Mouse (Mus musculus): ENCODE measurements around the gene Cnr2.

The Cnr2 gene

DNA sequence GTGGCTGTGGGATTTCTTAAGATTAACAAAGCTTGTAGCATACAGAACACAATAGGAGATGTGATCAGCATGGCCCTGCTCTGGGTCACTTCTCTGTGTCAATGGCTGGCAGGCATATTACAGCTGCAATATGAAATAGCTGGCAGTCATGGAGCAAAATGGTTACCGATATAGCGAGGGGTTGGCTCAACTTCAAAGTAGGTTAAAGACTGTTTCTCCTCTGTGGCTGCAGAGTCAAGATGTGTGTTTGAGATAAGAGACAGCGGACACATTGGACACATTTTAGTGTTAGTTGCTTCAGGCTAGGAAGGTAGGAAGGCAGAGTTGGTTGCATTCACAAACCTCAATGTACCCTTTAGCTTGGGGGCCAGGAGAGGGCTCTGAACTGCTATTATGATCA, 11.4 kb downstream of the Cnr2 start:
- DNase-seq (ENCODE audit: low read depth): no peak

- DNase-seq (ENCODE audit: low read depth): no peak
These were observed 14.3 kb downstream of the Cnr2 start for GRCm38 (mm10) chr4:135909326-135910066.

DNA sequence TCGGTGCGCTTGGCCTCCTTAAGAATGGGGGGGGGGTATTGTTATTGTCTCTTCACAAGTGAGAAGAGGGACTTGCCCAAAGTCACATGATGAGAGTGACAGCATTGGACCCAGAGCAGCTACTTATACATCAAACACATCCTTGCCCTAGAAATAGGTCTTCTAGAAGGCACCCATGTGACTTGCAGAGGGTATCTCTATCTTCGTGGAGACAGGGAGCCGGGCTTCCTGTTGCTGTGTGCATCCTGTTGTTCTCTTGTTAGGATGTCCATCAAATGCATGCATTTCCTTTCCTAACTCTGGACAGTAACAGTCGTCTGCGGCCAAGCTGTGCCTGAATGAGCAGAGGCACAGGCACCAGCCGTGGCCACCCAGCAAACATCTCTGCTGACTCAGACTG, 16.3 kb downstream of the Cnr2 start:
- no peak for DNase-seq (ENCODE audit: low read depth)

GRCm38 (mm10) chr4:135912164-135912563, 17.0 kb downstream of the Cnr2 start:
- DNase-seq (ENCODE audit: low read depth): no peak

GRCm38 (mm10) chr4:135912835-135913234, 17.6 kb downstream of the Cnr2 start:
- DNase-seq (ENCODE audit: low read depth): no peak

GRCm38 (mm10) chr4:135913433-135913832, 18.2 kb downstream of the Cnr2 start:
- no peak for DNase-seq (ENCODE audit: low read depth)

- no peak for DNase-seq (ENCODE audit: low read depth)
These were observed 23.6 kb downstream of the Cnr2 start for GRCm38 (mm10) chr4:135918635-135919279.

DNA sequence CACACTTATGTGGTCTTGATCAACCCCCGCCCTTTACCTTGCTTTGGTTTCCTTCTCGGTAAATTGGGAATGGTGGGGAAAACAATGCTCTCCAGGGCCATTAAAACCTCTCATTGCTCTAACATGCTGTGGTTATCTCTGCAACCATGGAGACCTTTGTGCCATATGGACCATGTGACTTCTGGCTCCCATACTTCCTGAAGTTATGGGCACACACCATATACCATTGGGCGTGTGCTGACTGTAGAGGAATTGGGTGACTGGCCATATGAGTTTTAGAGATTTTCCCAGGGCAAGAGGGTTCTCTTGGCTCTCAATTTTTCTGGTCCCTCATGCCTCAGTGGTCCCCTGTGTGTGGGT, 24.1 kb downstream of the Cnr2 start:
- DNase-seq (ENCODE audit: low read depth): no peak

DNA sequence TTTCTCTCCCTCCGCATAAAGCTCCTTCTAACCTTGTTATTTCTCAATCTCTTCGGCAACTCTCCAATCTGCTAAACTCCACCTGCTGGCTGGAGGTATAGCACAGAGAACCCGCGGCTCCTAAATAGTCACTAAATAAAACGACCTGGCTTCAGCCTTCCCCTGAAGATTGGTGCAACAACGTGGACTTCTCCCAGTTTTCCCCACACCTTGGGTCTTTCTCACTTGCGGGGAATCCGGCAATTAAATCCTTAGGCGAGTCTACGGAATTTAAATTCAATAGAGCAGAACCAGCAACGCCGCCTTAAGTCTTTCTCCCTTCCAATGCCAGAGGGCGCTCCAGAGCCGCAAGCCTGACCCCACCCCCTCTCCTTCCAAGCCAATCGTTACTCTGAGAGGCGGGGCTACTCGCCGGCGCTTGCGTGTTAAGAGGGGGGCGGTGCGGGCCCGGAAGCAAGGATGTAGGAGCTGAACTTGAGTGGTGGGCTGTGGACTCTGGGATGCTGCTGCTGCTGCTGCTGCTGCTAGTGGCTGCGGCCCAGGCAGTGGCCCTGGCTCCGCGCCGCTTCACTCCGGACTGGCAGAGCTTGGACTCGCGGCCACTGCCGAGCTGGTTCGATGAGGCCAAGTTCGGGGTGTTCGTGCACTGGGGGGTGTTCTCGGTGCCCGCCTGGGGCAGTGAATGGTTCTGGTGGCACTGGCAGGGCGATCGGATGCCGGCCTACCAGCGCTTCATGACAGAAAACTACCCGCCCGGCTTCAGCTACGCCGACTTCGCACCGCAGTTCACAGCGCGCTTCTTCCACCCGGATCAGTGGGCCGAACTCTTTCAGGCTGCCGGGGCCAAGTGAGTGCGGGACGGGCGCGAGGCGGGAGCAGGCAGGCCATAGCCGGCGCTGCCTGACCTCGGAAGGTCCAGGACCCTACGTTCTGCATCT, 25.4 kb downstream of the Cnr2 start, which contains the start of gene Fuca1:
TSS of gene Fuca1 (plus strand) at position 432 of the 938 bp plus-strand sequence.
- DNase-seq (ENCODE audit: low read depth): peak; percentile 97

GRCm38 (mm10) chr4:135921257-135922120, 26.3 kb downstream of the Cnr2 start:
- DNase-seq (ENCODE audit: low read depth): no peak

GRCm38 (mm10) chr4:135922190-135922589, 27.0 kb downstream of the Cnr2 start:
- no peak for DNase-seq (ENCODE audit: low read depth)

DNA sequence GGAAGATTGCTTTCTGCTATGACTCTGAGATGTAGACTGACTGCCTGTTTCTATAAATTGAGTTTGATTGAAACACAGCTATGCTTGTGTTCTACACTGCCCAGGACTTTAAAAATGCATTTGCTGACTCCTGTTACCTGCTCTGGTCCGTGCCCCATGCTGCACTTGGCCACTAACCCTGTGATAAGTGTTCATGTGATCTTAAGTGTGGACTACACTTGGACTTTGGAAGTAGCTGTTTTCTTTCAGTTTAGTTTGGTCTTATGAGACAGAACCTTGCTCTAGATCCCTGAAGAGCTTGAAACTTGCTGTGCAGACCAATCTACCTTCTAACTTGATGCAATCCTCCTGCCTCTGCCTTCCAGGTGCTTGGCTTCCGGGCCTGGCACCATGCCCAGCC, 29.2 kb downstream of the Cnr2 start:
- DNase-seq (ENCODE audit: low read depth): no peak

GRCm38 (mm10) chr4:135925341-135925740, 30.1 kb downstream of the Cnr2 start:
- no peak for DNase-seq (ENCODE audit: low read depth)

GRCm38 (mm10) chr4:135926195-135926808, 31.1 kb downstream of the Cnr2 start:
- no peak for DNase-seq (ENCODE audit: low read depth)

- no peak for DNase-seq (ENCODE audit: low read depth)
These were observed 31.7 kb downstream of the Cnr2 start for GRCm38 (mm10) chr4:135926861-135927260.

GRCm38 (mm10) chr4:135928376-135928775, 33.2 kb downstream of the Cnr2 start:
- DNase-seq (ENCODE audit: low read depth): no peak

- DNase-seq (ENCODE audit: low read depth): no peak
These were observed 34.2 kb downstream of the Cnr2 start for GRCm38 (mm10) chr4:135929405-135929804.

GRCm38 (mm10) chr4:135929828-135930227, 34.6 kb downstream of the Cnr2 start:
- DNase-seq (ENCODE audit: low read depth): no peak

DNA sequence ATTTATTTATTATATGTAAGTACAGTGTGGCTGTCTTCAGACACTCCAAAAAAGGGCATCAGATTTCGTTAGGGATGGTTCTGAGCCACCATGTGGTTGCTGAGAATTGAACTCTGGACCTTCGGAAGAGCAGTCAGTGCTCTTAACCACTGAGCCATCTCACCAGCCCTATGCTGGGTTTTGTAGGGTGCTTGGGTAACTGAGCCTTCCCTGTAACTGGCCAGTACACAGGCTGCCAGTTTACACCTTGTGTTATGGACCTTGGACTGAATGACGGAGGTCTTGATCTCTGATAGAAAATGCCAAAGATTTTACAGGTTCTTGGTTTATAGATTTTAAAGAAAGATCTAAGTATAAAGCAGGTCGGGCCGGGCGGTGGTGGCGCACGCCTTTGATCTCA, 35.0 kb downstream of the Cnr2 start:
- DNase-seq (ENCODE audit: low read depth): no peak

DNA sequence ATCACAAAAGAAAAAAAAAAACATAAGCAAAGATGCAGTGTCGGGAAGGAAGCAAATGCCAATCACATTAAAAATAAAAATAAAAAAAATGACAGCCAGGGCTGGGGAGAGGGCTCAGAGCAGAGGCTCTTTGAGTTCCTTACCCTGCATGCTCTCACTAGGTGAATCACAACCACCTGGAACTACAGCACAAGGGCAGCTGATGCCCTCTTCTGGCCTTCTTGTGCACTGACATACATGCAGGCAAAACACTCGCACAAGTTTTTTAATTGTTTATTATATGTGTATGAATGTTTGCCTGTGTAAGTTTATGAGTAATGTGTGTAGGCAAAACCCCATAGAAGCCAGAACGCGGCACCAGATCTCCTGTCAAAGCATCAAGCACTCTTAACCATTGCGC, 36.6 kb downstream of the Cnr2 start:
- DNase-seq (ENCODE audit: low read depth): no peak

All from c-Kit-positive CD71-negative TER-119-negative erythroid progenitor cells, embryonic 14.5 days (primary cell).